Mouse (Mus musculus) cerebellum, adult 2 months (tissue): ENCODE data around the gene Furin.

ENCODE experiments used
- CTCF ChIP-seq: fragments of 200-500 bp; IDR thresholded peaks from 2 replicates; pipeline ENCODE4 v1.5.1; 2011; ENCODE audit warnings: low read depth, mild to moderate bottlenecking, control low read depth, low read length, moderate library complexity, borderline replicate concordance; ENCODE audit not compliant: insufficient read depth
- POLR2A ChIP-seq: fragments of 200-500 bp; IDR thresholded peaks from 2 replicates; pipeline ENCODE4 v1.6.1; 2011; ENCODE audit warnings: low read length, control low read depth, borderline replicate concordance; ENCODE audit not compliant: insufficient read depth

GRCm38 (mm10) chr7:80446221-80446878, 41.1 kb upstream of the Furin start:
- TF ChIP-seq CTCF (no peak), POLR2A (no peak)
